Mouse (Mus musculus) heart, embryonic 10.5 days (tissue): ENCODE measurements around the gene Gm5678. TPM values are rescaled to one million over a fixed set of nuclear protein-coding genes. Genes with fewer than 3 reads are reported as not detected.

Experiments
- polyA plus RNA-seq: library from polyadenylated mRNA; unstranded; fragments of >200 nt; fragmentation: Nextera tagmentation; extraction: Ambion mirVana; gene quantifications from 2 replicates; pipeline ENCODE4 v1.2.1, GENCODE M21; 2016

Gm5678 gene
- polyA plus RNA-seq, 1 experiment from 2014 or later: not detected

Other genes with a start within 250 kb of the Gm5678 start
- gene Setd4, start 24.0 kb upstream of the Gm5678 start, polyA plus RNA-seq: 8.1 and 12.1 TPM in 2 replicates
- gene Cbr1, start 22.2 kb upstream of the Gm5678 start, polyA plus RNA-seq: 51.5 and 71.7 TPM in 2 replicates
- gene Cbr3, start 55.1 kb downstream of the Gm5678 start, polyA plus RNA-seq: 0.20 and 0.23 TPM in 2 replicates
- 6.3 and 7.4 TPM in 2 replicates for gene Dop1b, start 83.8 kb downstream of the Gm5678 start, polyA plus RNA-seq
- gene Morc3, start 204.0 kb downstream of the Gm5678 start, polyA plus RNA-seq: 24.7 and 28.1 TPM in 2 replicates